ENCODE assay signal across 8 mouse cellular contexts in genomic region chr7:45783511-45784091, GRCm38 (mm10). TPM values are rescaled to one million over a fixed set of nuclear protein-coding genes. Genes with fewer than 3 reads are reported as not detected.
DNase-seq lines count a peak whose midpoint lies in the region; ATAC-seq lines count a peak whose summit lies in the region.

Gene Lmtk3, plus strand, starts transcription at chr7:45783738.

- under 1% methylated on average over 38 of the region's 38 CpGs for WGBS in embryonic facial prominence, embryonic 10.5 days

- H3K4me3 ChIP-seq in embryonic facial prominence, embryonic 10.5 days, result peak within 1 kb of the TSS; percentile 86

- ATAC-seq in hematopoietic stem cell, adult 5-6 weeks (replicated peaks in 1 of 2; ENCODE audit: insufficient read depth in 1 of 2, low FRiP score in 2 of 2, low TSS enrichment in 1 of 2, low read depth in 1 of 2, poor library complexity in 2 of 2, severe bottlenecking in 2 of 2), result peak; percentile 57 to 65

- no peaks in the 10 kb centered on the region for H3K9me3 ChIP-seq in embryonic facial prominence, embryonic 10.5 days

- H3K4me1 ChIP-seq in embryonic facial prominence, embryonic 10.5 days, result peaks cover 56% of the 10 kb centered on the region

- DNase-seq in ES-CJ7 (ENCODE audit: low read depth, low spot score), result peak; percentile 78
- peak; percentile 75 for DNase-seq in adrenal gland, postnatal 10 days
- DNase-seq in embryonic facial prominence, embryonic 10.5 days (ENCODE audit: low spot score), result peak; percentile 83
- DNase-seq in layer of hippocampus, postnatal 36 days, result peak; percentile 80
- peak; percentile 78 for DNase-seq in lung, postnatal 10 days
- peak; percentile 87 for DNase-seq in right cerebral cortex, adult 18-20 months
- no peak for DNase-seq in ovary, adult 18-20 months (ENCODE audit: low spot score)

- H3K27me3 ChIP-seq in embryonic facial prominence, embryonic 10.5 days (replicated peaks; ENCODE audit: low read depth, poor library complexity, severe bottlenecking), result peaks cover 41% of the 10 kb centered on the region

- peaks cover 16% of the 10 kb centered on the region for H3K36me3 ChIP-seq in embryonic facial prominence, embryonic 10.5 days (replicated peaks)

- peak within 1 kb of the TSS; percentile 89 for H3K27ac ChIP-seq in embryonic facial prominence, embryonic 10.5 days (replicated peaks)

RNA-seq across cellular contexts. Expression of gene Lmtk3, which starts in this region (rescaled TPM):
- 1 to 10 TPM; 4.2 to 8.3 TPM for total RNA-seq in adrenal gland, postnatal 10 days (2021)
- 2.1 and 3.0 TPM in 2 replicates for polyA plus RNA-seq in embryonic facial prominence, embryonic 10.5 days (2016; fragmentation: Nextera tagmentation; extraction: Ambion mirVana)
- 0.10 TPM in 1 of 2 replicates, not detected in the other for total RNA-seq in hematopoietic stem cell, adult 5-6 weeks (2017)
- total RNA-seq in layer of hippocampus, postnatal 36 days (2021), result 100 to 1,000 TPM; 285 to 298 TPM

Comparison
In these comparisons a context has a peak if more than half of its experiments do, and no peak if none do; other contexts are left out.
1. RNA of gene Lmtk3 (total RNA-seq): 285 to 298 TPM in layer of hippocampus, postnatal 36 days; 4.2 to 8.3 TPM in adrenal gland, postnatal 10 days and 0.10 TPM in hematopoietic stem cell, adult 5-6 weeks; every median in the first group is over 10 times any median in the second.
2. Peak in ATAC-seq in hematopoietic stem cell, adult 5-6 weeks; RNA of the gene not detected or under 1 TPM.